Mouse (Mus musculus): Measurements from ENCODE around the gene Fzd9. TPM values are rescaled to one million over a fixed set of nuclear protein-coding genes. Genes with fewer than 3 reads are reported as not detected.
"Not testable (repeated sequence)": the region's sequence is repeated elsewhere in the genome, so short reads cannot be mapped to it uniquely, and the experiment has no call there.

Fzd9 gene
- polyA plus RNA-seq, 1 experiment from 2014 or later: 1.7 TPM

DNA sequence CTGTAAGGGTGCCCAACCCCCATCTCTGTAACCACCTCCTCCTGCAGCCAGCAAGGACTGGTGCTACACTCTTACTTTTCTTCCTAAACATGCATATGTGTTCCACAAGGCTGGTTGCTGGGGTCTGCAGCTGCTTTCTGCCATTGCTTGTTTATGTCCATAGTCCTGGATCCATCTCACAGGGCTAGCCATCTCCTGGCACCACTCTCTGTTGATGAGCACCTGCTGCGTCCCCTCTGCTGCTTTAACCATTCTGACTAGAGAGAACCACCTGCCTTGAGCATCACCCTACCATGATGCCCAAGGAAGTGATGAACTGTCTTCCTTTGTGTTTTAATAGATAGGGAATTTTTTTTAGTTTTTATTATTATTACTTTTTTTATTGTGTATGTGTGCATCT lies 7.9 kb downstream of the Fzd9 start:
- peaks cover 92% of the 10 kb centered on the region for H3K36me3 ChIP-seq
- H3K4me3 ChIP-seq (replicated peaks): no peak overlapping the region
- no peak overlapping the region for H3K27ac ChIP-seq
- H3K9me3 ChIP-seq (replicated peaks): no peaks in the 10 kb centered on the region
- no peaks in the 10 kb centered on the region for H3K4me1 ChIP-seq
- H3K27me3 ChIP-seq: no peaks in the 10 kb centered on the region
- WGBS: 92% methylated on average over 1 of the region's 1 CpGs
- no peak overlapping the region for H3K4me2 ChIP-seq
- H3K9ac ChIP-seq: no peak overlapping the region
- no peak for ATAC-seq (replicated peaks; ENCODE audit: low FRiP score)

DNA sequence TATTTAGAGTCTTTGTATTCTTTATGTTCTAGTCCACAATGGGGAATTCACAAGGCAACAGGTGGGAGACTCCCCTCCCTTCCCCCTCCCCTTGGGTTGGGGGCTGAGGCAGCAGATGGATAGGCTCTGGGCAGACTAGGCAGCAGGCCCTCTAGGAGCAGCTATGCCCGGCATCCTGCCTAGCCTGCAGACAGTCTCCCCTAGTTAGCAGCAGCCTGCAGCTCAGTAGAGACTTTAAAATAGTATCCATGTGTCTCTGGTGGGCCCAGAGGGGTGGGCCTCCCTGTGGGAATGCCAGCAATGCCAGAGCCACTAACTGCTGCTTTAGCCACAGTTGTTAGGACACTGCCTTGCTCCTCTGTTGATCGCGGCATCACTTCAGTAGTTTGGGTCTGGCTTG lies 8.4 kb downstream of the Fzd9 start:
- H3K36me3 ChIP-seq: peaks cover 98% of the 10 kb centered on the region
- H3K9me3 ChIP-seq (replicated peaks): no peaks in the 10 kb centered on the region
- H3K9ac ChIP-seq: no peak overlapping the region
- H3K4me1 ChIP-seq: no peaks in the 10 kb centered on the region
- no peak overlapping the region for H3K4me3 ChIP-seq (replicated peaks)
- H3K27me3 ChIP-seq: no peaks in the 10 kb centered on the region
- ATAC-seq (replicated peaks; ENCODE audit: low FRiP score): no peak
- H3K4me2 ChIP-seq: no peak overlapping the region
- H3K27ac ChIP-seq: no peak overlapping the region
- WGBS: 92% methylated on average over 3 of the region's 3 CpGs

DNA sequence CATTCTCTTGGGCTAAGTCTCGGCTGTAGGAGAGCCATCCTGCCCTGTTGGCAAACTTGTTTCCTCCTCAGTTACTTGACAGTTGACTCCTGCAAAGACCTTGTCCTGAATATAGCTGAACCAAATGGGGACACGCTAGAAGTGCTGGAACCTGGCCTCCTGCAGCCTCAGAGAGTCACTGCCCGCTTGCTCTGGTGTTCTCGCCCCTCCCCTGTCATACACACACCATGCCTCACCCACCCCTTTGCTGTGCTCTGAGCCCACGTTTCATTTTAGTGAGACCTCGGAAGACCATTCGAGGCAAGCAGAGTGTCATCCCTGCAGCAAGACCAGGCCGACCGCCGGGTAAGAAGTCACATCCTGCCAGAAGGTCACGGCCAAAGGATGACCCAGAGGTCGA lies 8.9 kb downstream of the Fzd9 start:
- Histone ChIP-seq H3K4me2 (no peak overlapping the region), H3K27ac (no peak overlapping the region), H3K9ac (no peak overlapping the region), H3K4me1 (no peaks in the 10 kb centered on the region), H3K27me3 (no peaks in the 10 kb centered on the region), H3K4me3 (replicated peaks) (no peak overlapping the region), H3K36me3 (peaks cover 100% of the 10 kb centered on the region), H3K9me3 (replicated peaks) (no peaks in the 10 kb centered on the region)
- 84% methylated on average over 12 of the region's 12 CpGs for WGBS
- ATAC-seq (replicated peaks; ENCODE audit: low FRiP score): no peak

DNA sequence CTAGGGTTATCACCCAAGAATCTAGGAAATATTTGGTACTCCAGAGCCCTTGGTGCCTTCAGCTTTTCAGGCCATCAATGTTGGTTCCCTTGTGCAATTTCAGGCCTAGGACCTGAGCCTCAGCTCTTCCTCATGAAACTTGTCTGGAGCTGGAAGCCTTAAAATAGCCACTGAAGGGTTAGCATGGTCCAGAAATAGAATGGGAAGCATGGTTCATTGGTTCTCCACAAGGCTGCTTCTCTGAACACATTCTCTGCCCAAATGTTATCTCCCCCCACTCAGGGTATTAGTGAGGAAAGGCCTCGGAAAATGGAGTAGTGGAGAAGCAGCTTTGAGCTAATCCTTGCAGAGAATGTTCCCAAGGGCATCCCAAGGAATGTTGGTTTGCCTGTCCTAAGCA lies 9.6 kb downstream of the Fzd9 start:
- no peaks in the 10 kb centered on the region for H3K4me1 ChIP-seq
- no peaks in the 10 kb centered on the region for H3K27me3 ChIP-seq
- 85% methylated on average over 1 of the region's 1 CpGs for whole genome bisulfite sequencing
- no peak overlapping the region for H3K9ac ChIP-seq
- no peak overlapping the region for H3K4me2 ChIP-seq
- no peaks in the 10 kb centered on the region for H3K9me3 ChIP-seq (replicated peaks)
- H3K4me3 ChIP-seq (replicated peaks): no peak overlapping the region
- H3K36me3 ChIP-seq: peaks cover 100% of the 10 kb centered on the region
- ATAC-seq (replicated peaks; ENCODE audit: low FRiP score): no peak
- H3K27ac ChIP-seq: no peak overlapping the region

DNA sequence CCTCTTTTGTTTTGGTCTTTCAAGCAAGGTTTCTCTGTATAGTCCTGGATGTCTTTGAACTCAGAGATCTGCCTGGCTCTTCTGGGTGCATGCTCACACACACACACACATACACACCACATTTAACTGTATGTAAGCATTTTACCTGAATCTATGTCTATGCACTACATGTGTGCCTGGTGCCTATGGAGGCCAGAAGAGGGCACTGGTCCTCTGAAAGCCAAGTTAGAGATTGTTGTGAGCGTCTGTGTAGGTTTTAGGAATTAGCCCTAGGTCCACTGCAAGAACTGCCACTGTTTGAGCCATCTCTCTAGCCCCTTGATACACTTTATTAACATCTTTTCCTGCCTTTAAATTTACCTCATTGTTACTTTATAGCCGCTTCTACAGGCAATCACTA lies 12.2 kb downstream of the Fzd9 start:
- Histone ChIP-seq H3K4me3 (replicated peaks) (no peak overlapping the region), H3K9ac (no peak overlapping the region), H3K4me1 (no peaks in the 10 kb centered on the region), H3K9me3 (replicated peaks) (no peaks in the 10 kb centered on the region), H3K36me3 (peaks cover 100% of the 10 kb centered on the region), H3K27me3 (no peaks in the 10 kb centered on the region), H3K4me2 (no peak overlapping the region), H3K27ac (no peak overlapping the region)
- 87% methylated on average over 2 of the region's 2 CpGs for WGBS
- no peak for ATAC-seq (replicated peaks; ENCODE audit: low FRiP score)

DNA sequence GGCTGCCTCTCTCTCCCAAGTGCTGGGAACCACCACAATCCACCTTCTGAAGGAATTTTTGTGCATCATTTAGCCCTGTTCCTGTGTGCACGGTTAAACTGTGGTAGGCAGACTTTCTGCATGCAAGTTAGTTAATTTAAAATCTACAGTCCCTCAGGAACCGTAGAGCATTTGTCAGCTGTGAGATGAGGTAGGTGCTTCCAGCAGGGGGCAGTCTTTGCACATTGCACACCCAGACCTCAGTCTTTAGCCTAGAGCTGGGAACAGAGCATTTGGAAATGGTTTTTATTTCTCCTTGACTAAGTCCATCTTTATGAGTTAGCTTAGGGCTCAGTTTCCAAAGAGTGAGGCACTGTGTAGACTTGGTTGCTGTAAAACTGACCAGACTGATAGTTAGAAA lies 14.5 kb downstream of the Fzd9 start:
- Histone ChIP-seq H3K27ac (no peak overlapping the region), H3K27me3 (no peaks in the 10 kb centered on the region), H3K36me3 (peaks cover 100% of the 10 kb centered on the region), H3K4me3 (replicated peaks) (no peak overlapping the region), H3K4me1 (no peaks in the 10 kb centered on the region), H3K9ac (no peak overlapping the region), H3K4me2 (no peak overlapping the region), H3K9me3 (replicated peaks) (no peaks in the 10 kb centered on the region)
- 29% methylated on average over 2 of the region's 2 CpGs for WGBS
- ATAC-seq (replicated peaks; ENCODE audit: low FRiP score): no peak

DNA sequence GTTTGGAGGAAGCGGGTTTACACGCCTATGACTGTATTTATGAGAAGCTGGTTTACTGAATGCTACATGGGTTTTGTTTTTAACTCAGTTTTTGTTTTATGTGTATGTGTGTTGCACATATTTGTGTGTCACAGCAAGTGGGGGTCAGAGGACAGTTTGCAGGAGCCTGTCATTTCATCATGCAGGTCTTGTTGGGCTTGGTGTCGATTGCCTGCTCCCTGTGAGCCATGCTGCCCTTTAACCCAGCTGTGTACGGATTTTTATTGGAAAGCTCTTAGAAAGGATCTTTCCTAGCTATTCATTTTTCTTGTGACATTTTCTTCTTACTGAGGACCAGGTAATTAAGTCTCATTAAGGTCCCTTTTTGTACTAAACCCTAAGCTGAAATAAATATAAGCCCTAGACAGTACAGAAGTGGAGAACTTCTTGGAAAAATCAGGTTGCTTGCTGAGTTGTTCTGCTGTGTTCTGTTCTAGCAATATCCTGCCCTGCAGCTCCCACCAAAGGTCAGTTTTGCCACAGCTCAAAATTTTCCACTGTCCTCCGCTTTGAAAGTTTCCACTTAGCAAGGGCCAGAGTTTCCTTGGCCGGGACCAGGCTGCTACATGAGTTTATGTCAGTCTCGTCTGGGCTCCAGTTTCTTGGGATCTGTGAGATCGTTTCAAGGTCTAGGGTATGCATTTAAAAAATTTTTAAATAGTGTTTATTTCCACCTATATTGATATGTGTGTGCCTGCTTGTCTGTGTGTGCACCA lies 17.7 kb downstream of the Fzd9 start:
- Histone ChIP-seq H3K27me3 (no peaks in the 10 kb centered on the region), H3K9ac (no peak overlapping the region), H3K4me1 (no peaks in the 10 kb centered on the region), H3K4me2 (no peak overlapping the region), H3K36me3 (peaks cover 97% of the 10 kb centered on the region), H3K9me3 (replicated peaks) (no peaks in the 10 kb centered on the region), H3K4me3 (replicated peaks) (no peak overlapping the region), H3K27ac (no peak overlapping the region)
- no peak for ATAC-seq (replicated peaks; ENCODE audit: low FRiP score)
- 84% methylated on average over 8 of the region's 8 CpGs for WGBS

DNA sequence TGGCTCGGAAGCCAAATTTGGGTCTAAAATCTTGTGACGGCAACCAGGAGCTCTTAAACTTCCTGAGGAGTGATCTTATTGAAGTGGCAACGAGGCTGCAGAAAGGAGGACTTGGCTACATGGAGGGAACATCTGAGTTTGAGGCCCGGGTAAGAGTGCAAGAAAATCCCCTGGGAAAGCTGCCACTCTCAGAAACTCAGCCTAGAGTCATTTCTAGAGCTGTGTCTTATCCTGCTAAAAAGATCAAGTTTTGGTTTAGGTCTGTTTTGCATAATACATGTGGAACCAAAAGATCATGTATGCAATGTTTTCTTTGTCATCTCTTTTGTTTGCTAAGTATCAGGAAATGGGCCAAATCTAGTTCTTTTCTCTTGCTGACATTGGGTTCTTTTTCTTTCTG lies 20.8 kb downstream of the Fzd9 start:
- no peaks in the 10 kb centered on the region for H3K27me3 ChIP-seq
- no peak for ATAC-seq (replicated peaks; ENCODE audit: low FRiP score)
- H3K4me3 ChIP-seq (replicated peaks): no peak overlapping the region
- H3K4me2 ChIP-seq: no peak overlapping the region
- peaks cover 92% of the 10 kb centered on the region for H3K36me3 ChIP-seq
- H3K9me3 ChIP-seq (replicated peaks): no peaks in the 10 kb centered on the region
- 86% methylated on average over 4 of the region's 4 CpGs for WGBS
- no peak overlapping the region for H3K9ac ChIP-seq
- no peaks in the 10 kb centered on the region for H3K4me1 ChIP-seq
- H3K27ac ChIP-seq: no peak overlapping the region

DNA sequence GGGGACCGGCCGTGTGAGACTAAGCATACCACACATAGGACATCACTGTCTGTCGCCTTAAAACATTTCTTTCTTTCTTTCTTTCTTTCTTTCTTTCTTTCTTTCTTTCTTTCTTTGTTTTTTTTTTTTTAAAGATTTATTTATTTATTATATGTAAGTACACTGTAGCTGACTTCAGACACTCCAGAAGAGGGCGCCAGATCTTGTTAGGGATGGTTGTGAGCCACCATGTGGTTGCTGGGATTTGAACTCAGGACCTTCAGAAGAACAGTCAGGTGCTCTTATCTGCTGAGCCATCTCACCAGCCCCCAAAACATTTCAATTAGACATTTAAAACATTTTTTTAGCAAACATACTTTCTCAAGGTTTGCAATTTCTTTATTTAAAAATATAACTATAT lies 25.2 kb downstream of the Fzd9 start:
- H3K36me3 ChIP-seq: peaks cover 92% of the 10 kb centered on the region
- not testable (repeated sequence) for H3K27me3 ChIP-seq; H3K9me3 ChIP-seq (replicated peaks); H3K4me1 ChIP-seq; H3K4me2 ChIP-seq; H3K27ac ChIP-seq; ATAC-seq (replicated peaks; ENCODE audit: low FRiP score); H3K4me3 ChIP-seq (replicated peaks); H3K9ac ChIP-seq
- 90% methylated on average over 4 of the region's 4 CpGs for WGBS

DNA sequence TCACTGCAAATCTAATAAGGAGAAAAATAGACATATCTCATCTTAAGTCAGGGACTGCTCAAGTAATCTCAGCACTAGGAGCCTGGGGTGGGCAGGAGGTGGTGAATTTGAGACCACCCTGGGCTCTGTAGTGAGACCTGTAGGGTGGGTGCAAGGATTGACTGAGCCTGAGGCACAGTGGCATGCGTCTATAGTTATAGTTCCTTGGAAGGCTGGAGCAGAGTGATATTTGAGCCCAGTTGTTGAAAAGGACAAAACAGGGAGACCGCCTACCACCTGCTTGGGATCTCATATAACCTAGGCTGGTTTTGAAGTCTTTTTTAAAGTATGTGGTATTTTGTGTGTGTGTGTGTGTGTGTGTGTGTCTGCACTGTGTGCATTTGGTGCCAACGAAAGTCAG lies 26.9 kb downstream of the Fzd9 start:
- 82% methylated on average over 3 of the region's 3 CpGs for WGBS
- Histone ChIP-seq H3K27ac (no peak overlapping the region), H3K9ac (no peak overlapping the region), H3K4me3 (replicated peaks) (no peak overlapping the region), H3K4me2 (no peak overlapping the region), H3K27me3 (no peaks in the 10 kb centered on the region), H3K9me3 (replicated peaks) (no peaks in the 10 kb centered on the region), H3K36me3 (peaks cover 91% of the 10 kb centered on the region), H3K4me1 (no peaks in the 10 kb centered on the region; the same call in 1 of the 2 replicates)
- ATAC-seq (replicated peaks; ENCODE audit: low FRiP score): no peak

DNA sequence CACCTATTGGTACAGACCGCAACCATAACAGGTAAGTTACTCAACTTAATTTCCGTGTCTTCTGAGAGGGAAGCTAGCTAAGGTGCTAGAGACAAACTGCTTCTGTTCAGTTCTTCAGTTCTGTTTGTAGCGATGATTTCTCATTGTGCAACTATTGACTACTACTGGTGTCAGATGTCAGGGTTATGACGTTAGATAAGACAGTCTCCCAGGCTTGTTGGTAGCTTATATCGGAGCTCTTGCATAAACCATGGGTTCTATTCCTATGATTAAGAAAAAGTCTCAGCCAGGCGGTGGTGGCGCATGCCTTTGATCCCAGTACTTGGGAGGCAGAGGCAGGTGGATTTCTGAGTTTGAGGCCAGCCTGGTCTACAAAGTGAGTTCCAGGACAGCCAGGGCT lies 29.0 kb downstream of the Fzd9 start:
- Histone ChIP-seq H3K9me3 (replicated peaks) (no peaks in the 10 kb centered on the region), H3K4me2 (no peak overlapping the region), H3K4me1 (no peaks in the 10 kb centered on the region; the same call in 1 of the 2 replicates), H3K36me3 (peaks cover 92% of the 10 kb centered on the region), H3K9ac (no peak overlapping the region), H3K27me3 (no peaks in the 10 kb centered on the region), H3K4me3 (replicated peaks) (no peak overlapping the region), H3K27ac (no peak overlapping the region)
- ATAC-seq (replicated peaks; ENCODE audit: low FRiP score): no peak
- 94% methylated on average over 7 of the region's 7 CpGs for WGBS

DNA sequence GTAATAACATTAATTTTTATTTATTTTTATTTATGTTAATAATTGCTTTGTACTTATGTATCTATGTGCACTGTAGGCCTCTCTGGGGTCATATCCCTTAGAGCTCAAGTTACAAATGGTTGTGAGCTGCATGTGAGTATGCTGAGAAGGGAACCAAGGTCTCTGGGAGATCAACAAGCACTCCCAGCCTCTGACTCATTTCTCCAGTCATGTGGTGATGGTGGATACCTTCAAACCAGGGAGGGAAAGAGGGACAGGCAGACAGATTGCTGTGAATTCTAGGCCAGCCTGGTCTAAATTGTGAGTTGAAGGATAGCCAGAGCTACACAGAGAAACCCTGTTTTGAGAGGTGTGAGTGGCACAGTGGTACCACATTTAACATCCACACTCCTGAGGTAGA lies 30.1 kb downstream of the Fzd9 start:
- H3K27me3 ChIP-seq: no peaks in the 10 kb centered on the region
- no peaks in the 10 kb centered on the region; the same call in 1 of the 2 replicates for H3K4me1 ChIP-seq
- H3K36me3 ChIP-seq: peaks cover 94% of the 10 kb centered on the region
- no peak for ATAC-seq (replicated peaks; ENCODE audit: low FRiP score)
- no peak overlapping the region for H3K4me3 ChIP-seq (replicated peaks)
- no peak overlapping the region for H3K9ac ChIP-seq
- no peak overlapping the region for H3K27ac ChIP-seq
- no peaks in the 10 kb centered on the region for H3K9me3 ChIP-seq (replicated peaks)
- no peak overlapping the region for H3K4me2 ChIP-seq

DNA sequence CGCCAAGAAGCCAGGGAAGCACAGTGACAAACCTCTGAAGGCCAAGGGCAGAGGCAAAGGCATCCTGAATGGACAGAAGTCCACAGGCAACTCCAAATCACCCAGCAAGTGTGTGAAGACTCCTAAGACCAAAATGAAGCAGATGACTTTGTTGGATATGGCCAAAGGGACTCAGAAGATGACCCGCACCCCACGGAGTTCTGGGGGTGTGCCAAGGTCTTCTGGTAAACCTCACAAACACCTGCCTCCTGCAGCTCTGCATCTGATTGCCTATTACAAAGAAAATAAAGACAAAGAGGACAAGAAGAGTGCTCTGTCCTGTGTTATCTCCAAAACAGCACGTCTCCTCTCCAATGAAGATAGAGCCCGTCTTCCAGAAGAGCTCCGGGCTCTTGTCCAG lies 34.2 kb downstream of the Fzd9 start:
- Histone ChIP-seq H3K4me2 (no peak overlapping the region), H3K36me3 (peaks cover 97% of the 10 kb centered on the region), H3K27me3 (no peaks in the 10 kb centered on the region), H3K27ac (no peak overlapping the region), H3K9me3 (replicated peaks) (no peaks in the 10 kb centered on the region), H3K4me3 (replicated peaks) (no peak overlapping the region), H3K4me1 (no peaks in the 10 kb centered on the region), H3K9ac (no peak overlapping the region)
- 89% methylated on average over 6 of the region's 6 CpGs for WGBS
- no peak for ATAC-seq (replicated peaks; ENCODE audit: low FRiP score)
